Mouse (Mus musculus): Measurements from ENCODE around the gene Hdgfl2. TPM values are rescaled to one million over a fixed set of nuclear protein-coding genes. Genes with fewer than 3 reads are reported as not detected.
"Not testable (repeated sequence)": the region's sequence is repeated elsewhere in the genome, so short reads cannot be mapped to it uniquely, and the experiment has no call there.

Gene Hdgfl2
- polyA plus RNA-seq, 1 experiment from 2014 or later = 140 TPM

DNA sequence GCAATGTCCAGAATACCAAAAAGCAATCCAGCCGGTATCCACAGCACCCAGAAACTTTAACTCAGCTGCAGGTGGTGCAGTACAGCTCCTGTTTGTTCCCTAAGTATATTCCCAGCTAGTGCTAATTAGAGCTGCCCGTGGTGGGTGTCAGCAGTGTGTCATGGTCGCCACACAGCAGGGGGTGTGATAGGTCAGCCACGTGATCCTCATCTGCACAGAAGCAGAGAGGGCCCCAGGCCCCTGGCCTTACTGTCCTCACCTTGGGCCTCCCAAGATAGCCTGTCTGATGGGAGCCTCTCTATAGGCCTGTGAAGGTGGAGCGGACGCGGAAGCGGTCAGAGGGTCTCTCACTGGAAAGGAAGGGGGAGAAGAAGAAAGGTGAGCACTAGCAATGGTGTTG, 18.7 kb downstream of the Hdgfl2 start:
- 93% methylated on average over 8 of the region's 8 CpGs for WGBS
- no peak overlapping the region for H3K9ac ChIP-seq
- no peak for ATAC-seq (ENCODE audit: low read depth)

DNA sequence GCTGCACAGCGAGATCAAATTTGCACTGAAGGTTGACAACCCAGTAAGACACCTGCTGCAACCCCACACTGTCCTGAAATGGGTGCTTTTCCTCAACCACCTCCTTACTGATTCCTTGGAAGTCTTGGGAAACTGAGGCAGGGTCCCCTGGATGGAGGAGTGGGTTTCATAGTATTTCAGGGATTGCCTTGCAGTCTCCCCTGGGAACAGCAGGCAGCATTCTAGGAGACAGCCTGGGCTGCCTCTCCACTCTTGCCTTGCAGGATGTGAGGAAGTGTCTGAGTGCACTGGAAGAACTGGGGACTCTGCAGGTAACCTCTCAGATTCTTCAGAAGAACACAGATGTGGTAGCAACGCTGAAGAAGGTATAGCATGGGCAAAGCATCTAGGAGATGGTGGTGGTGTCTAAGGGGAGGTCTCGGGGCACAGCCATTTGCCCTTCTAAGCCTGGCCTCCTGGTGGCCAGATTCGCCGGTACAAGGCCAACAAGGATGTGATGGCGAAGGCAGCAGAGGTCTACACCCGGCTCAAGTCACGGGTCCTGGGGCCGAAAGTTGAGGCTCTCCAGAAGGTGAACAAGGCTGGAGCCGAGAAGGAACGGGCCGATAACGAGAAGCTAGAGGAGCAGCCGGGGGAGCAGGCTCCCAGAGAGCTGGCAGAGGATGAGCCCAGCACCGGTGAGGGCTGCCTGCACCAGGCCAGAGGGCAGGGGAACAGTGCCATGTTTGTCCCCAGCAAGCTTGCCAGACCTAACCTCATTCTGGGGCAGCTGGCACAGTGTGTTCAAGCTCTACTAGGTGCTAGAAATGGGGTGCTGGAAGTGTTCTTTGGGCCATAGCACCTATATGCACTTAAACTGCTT, 19.5 kb downstream of the Hdgfl2 start:
- ATAC-seq (ENCODE audit: low read depth) = no peak
- H3K4me1 ChIP-seq (replicated peaks) = no peaks in the 10 kb centered on the region
- WGBS = 92% methylated on average over 15 of the region's 15 CpGs
- H3K9ac ChIP-seq = no peak overlapping the region
- no peak overlapping the region for H3K4me3 ChIP-seq
- no peak overlapping the region for H3K4me2 ChIP-seq
- no peak overlapping the region for H3K27ac ChIP-seq (replicated peaks)
- H3K36me3 ChIP-seq = peaks cover 98% of the 10 kb centered on the region
- H3K27me3 ChIP-seq = no peaks in the 10 kb centered on the region
- H3K9me3 ChIP-seq = no peaks in the 10 kb centered on the region

More for the DNA sequence above, 18.7 kb downstream of the Hdgfl2 start:
- Histone ChIP-seq H3K9me3 (no peaks in the 10 kb centered on the region), H3K27me3 (no peaks in the 10 kb centered on the region), H3K4me3 (no peak overlapping the region), H3K36me3 (peaks cover 95% of the 10 kb centered on the region), H3K4me2 (no peak overlapping the region), H3K27ac (replicated peaks) (no peak overlapping the region), H3K4me1 (replicated peaks) (no peaks in the 10 kb centered on the region)

GRCm38 (mm10) chr17:56100811-56101210, 21.4 kb downstream of the Hdgfl2 start:
- Histone ChIP-seq H3K27me3 (no peaks in the 10 kb centered on the region), H3K9me3 (no peaks in the 10 kb centered on the region), H3K27ac (replicated peaks) (no peak overlapping the region), H3K9ac (no peak overlapping the region), H3K4me1 (replicated peaks) (no peaks in the 10 kb centered on the region), H3K4me2 (no peak overlapping the region), H3K36me3 (peaks cover 83% of the 10 kb centered on the region), H3K4me3 (no peak overlapping the region)
- no peak for ATAC-seq (ENCODE audit: low read depth)
- WGBS = 94% methylated on average over 3 of the region's 3 CpGs

- Histone ChIP-seq H3K4me1 (replicated peaks) (no peaks in the 10 kb centered on the region), H3K4me2 (no peak overlapping the region), H3K36me3 (peaks cover 69% of the 10 kb centered on the region), H3K4me3 (no peak overlapping the region), H3K9me3 (no peaks in the 10 kb centered on the region), H3K9ac (no peak overlapping the region), H3K27ac (replicated peaks) (no peak overlapping the region), H3K27me3 (no peaks in the 10 kb centered on the region)
- no peak for ATAC-seq (ENCODE audit: low read depth)
- 91% methylated on average over 5 of the region's 5 CpGs for WGBS
Measured at GRCm38 (mm10) chr17:56102158-56102557, 22.7 kb downstream of the Hdgfl2 start.

- no peak overlapping the region for H3K4me2 ChIP-seq
- no peak overlapping the region for H3K9ac ChIP-seq
- H3K27ac ChIP-seq (replicated peaks) = no peak overlapping the region
- no peak for ATAC-seq (ENCODE audit: low read depth)
- H3K4me1 ChIP-seq (replicated peaks) = no peaks in the 10 kb centered on the region
- no peaks in the 10 kb centered on the region for H3K27me3 ChIP-seq
- H3K36me3 ChIP-seq = peaks cover 62% of the 10 kb centered on the region
- H3K9me3 ChIP-seq = no peaks in the 10 kb centered on the region
- WGBS = 92% methylated on average over 9 of the region's 9 CpGs
- no peak overlapping the region for H3K4me3 ChIP-seq
Measured at GRCm38 (mm10) chr17:56102927-56103326, 23.5 kb downstream of the Hdgfl2 start.

DNA sequence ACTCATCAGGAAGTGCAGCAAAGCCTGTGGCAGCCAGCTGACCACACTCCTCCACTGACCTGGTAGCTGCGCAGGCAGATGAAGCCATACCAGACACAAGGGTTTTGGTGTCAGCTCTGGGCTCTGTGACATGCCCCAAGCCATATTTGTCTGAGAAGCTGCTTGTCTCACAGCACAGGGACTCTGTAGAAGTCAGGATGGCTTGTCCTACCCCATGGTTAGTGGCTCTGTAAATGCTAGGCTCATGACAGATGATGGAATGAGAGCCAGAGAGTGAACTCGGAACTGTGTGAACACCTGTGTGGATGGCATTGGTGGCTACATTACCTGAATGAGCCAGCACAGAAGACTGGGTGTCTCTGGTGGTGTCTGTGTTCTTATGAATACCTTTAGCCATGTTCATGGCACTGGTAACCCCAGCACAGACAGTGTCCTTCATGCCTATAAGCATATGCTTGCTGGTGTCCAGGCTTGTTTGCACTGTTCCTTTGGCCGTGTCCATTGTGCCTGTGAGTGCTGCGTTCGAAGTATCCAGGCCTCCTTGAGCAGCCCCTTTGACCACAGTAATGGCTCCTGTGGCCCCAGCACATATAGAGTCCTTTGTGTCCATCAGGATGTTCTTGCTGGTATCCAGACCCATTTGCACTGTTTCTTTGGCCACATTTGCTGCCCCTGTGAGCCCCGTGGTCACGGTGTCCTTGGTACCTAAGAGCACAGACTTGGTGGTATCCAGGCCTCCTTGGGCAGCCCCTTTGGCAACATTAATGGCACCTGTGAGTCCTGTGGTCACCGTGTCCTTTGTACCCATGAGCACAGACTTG, 24.2 kb downstream of the Hdgfl2 start:
- Histone ChIP-seq H3K27me3 (no peaks in the 10 kb centered on the region), H3K4me3 (no peak overlapping the region), H3K27ac (replicated peaks) (no peak overlapping the region), H3K4me2 (no peak overlapping the region), H3K4me1 (replicated peaks) (no peaks in the 10 kb centered on the region), H3K9ac (no peak overlapping the region), H3K9me3 (no peaks in the 10 kb centered on the region), H3K36me3 (peaks cover 54% of the 10 kb centered on the region)
- WGBS = 96% methylated on average over 8 of the region's 8 CpGs
- ATAC-seq (ENCODE audit: low read depth) = no peak

DNA sequence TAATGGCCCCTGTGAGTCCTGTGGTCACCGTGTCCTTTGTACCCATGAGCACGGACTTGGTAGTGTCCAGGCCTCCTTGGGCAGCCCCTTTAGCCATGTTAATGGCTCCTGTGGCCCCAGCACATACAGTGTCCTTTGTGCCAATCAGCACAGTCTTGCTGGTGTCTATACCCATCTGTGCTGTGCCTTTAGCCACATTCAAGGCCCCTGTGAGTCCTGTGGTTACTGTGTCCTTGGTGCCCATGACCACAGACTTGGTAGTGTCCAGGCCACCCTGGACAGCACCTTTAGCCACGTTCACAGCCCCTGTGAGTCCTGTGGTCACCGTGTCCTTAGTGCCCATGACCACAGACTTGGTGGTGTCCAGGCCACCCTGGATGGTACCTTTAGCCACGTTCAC, 25.4 kb downstream of the Hdgfl2 start:
- not testable (repeated sequence) for H3K9me3 ChIP-seq; H3K27me3 ChIP-seq; ATAC-seq (ENCODE audit: low read depth); H3K4me1 ChIP-seq (replicated peaks); H3K27ac ChIP-seq (replicated peaks); H3K9ac ChIP-seq; H3K4me2 ChIP-seq; H3K4me3 ChIP-seq
- WGBS = 100% methylated on average over 2 of the region's 5 CpGs
- H3K36me3 ChIP-seq = peaks cover 43% of the 10 kb centered on the region

GRCm38 (mm10) chr17:56106436-56106835, 27.0 kb downstream of the Hdgfl2 start:
- not testable (repeated sequence) for H3K4me2 ChIP-seq; H3K9ac ChIP-seq; ATAC-seq (ENCODE audit: low read depth); H3K4me3 ChIP-seq; H3K27ac ChIP-seq (replicated peaks); H3K9me3 ChIP-seq; H3K27me3 ChIP-seq; H3K4me1 ChIP-seq (replicated peaks)
- H3K36me3 ChIP-seq = peaks cover 26% of the 10 kb centered on the region
- WGBS = 95% methylated on average over 4 of the region's 4 CpGs

DNA sequence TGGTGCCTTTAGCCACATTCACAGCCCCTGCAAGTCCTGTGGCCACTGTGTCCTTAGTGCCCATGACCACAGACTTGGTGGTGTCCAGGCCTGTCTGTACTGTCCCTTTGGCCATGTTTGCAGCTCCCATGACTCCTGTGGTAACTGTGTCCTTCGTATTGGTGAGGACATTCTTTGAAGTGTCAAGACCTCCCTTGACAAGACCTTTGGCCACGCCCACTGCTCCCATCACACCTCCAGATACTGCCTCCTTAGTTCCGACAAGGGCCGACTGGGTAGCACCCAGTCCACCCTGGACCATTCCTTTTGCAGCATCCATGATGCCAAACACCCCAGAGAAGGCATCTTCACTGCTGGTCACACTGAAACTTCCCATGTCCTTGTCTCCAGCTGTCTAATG, 27.5 kb downstream of the Hdgfl2 start:
- Histone ChIP-seq H3K4me3 (no peak overlapping the region), H3K36me3 (peaks cover 21% of the 10 kb centered on the region), H3K27ac (replicated peaks) (no peak overlapping the region), H3K4me2 (no peak overlapping the region), H3K9me3 (no peaks in the 10 kb centered on the region), H3K4me1 (replicated peaks) (peaks cover 10% of the 10 kb centered on the region; the same call in 1 of the 2 replicates), H3K9ac (no peak overlapping the region), H3K27me3 (no peaks in the 10 kb centered on the region)
- no peak for ATAC-seq (ENCODE audit: low read depth)
- 77% methylated on average over 4 of the region's 4 CpGs for WGBS

GRCm38 (mm10) chr17:56107736-56108135, 28.3 kb downstream of the Hdgfl2 start:
- H3K27me3 ChIP-seq = no peaks in the 10 kb centered on the region
- H3K4me2 ChIP-seq = no peak overlapping the region
- H3K27ac ChIP-seq (replicated peaks) = no peak overlapping the region
- peaks cover 14% of the 10 kb centered on the region for H3K36me3 ChIP-seq
- H3K4me3 ChIP-seq = no peak overlapping the region
- 54% methylated on average over 2 of the region's 2 CpGs for WGBS
- peaks cover 10% of the 10 kb centered on the region; the same call in 1 of the 2 replicates for H3K4me1 ChIP-seq (replicated peaks)
- ATAC-seq (ENCODE audit: low read depth) = no peak
- no peak overlapping the region for H3K9ac ChIP-seq
- no peaks in the 10 kb centered on the region for H3K9me3 ChIP-seq

GRCm38 (mm10) chr17:56108334-56109044, 29.1 kb downstream of the Hdgfl2 start:
- Histone ChIP-seq H3K27me3 (no peaks in the 10 kb centered on the region), H3K9ac (no peak overlapping the region), H3K27ac (replicated peaks) (no peak overlapping the region), H3K4me1 (replicated peaks) (peaks cover 10% of the 10 kb centered on the region; the same call in 1 of the 2 replicates), H3K4me3 (no peak overlapping the region), H3K36me3 (peaks cover 6% of the 10 kb centered on the region; the same call in 1 of the 2 replicates), H3K4me2 (no peak overlapping the region), H3K9me3 (no peaks in the 10 kb centered on the region)
- no peak for ATAC-seq (ENCODE audit: low read depth)
- 74% methylated on average over 6 of the region's 6 CpGs for WGBS
